Mouse (Mus musculus) heart, embryonic 14.5 days (tissue): ENCODE data around the gene Kdm5d. TPM values are rescaled to one million over a fixed set of nuclear protein-coding genes. Genes with fewer than 3 reads are reported as not detected.

Experiments used
- ATAC-seq: fragments of 200-750 bp; cut with Nextera tagmentation; 2 replicates; pipeline ENCODE4 v1.8.0; 2017; ENCODE audit warnings: low read depth, moderate TSS enrichment; ENCODE audit not compliant: insufficient number of reproducible peaks, insufficient read depth, low FRiP score
- H3K27ac ChIP-seq, 2 experiments: fragments of 200-500 bp in 1 of 2; fragments of 300-500 bp in 1 of 2; sonication (generic) in 1 of 2; replicated peaks in 1 of 2; 2 replicates each; pipeline ENCODE4 v1.5.1; 2012 to 2014; ENCODE audit warnings: low read depth in 2 of 2, low read length in 2 of 2, control low read depth in 1 of 2, mild to moderate bottlenecking in 1 of 2, mixed read lengths in 1 of 2; ENCODE audit not compliant: control insufficient read depth in 1 of 2, insufficient read depth in 1 of 2
- H3K27me3 ChIP-seq: fragments of 300-500 bp; sonication (generic); 2 replicates; pipeline ENCODE4 v1.6.1; 2014; ENCODE audit warnings: mild to moderate bottlenecking, low read length, control low read depth; ENCODE audit not compliant: control insufficient read depth, insufficient read depth
- H3K36me3 ChIP-seq: fragments of 300-500 bp; sonication (generic); 2 replicates; pipeline ENCODE4 v1.6.1; 2014; ENCODE audit warnings: mild to moderate bottlenecking, control low read depth, low read length, mixed read lengths; ENCODE audit not compliant: control insufficient read depth, insufficient read depth
- H3K4me1 ChIP-seq, 2 experiments: fragments of 200-500 bp in 1 of 2; fragments of 300-500 bp in 1 of 2; sonication (generic) in 1 of 2; 2 replicates each; pipeline ENCODE4 v1.6.1; 2012 to 2014; ENCODE audit warnings: low read length in 2 of 2, control low read depth in 1 of 2, mixed read lengths in 1 of 2; ENCODE audit not compliant: control insufficient read depth in 2 of 2, insufficient read depth in 2 of 2
- H3K4me2 ChIP-seq: fragments of 300-500 bp; sonication (generic); 2 replicates; pipeline ENCODE4 v1.6.1; 2014; ENCODE audit warnings: mild to moderate bottlenecking, low read length
- H3K4me3 ChIP-seq, 2 experiments: fragments of 200-500 bp in 1 of 2; fragments of 300-500 bp in 1 of 2; sonication (generic) in 1 of 2; 2 replicates each; pipeline ENCODE4 v1.5.1; 2012 to 2014; ENCODE audit warnings: low read length in 2 of 2, mild to moderate bottlenecking in 2 of 2, control low read depth in 1 of 2, low read depth in 1 of 2, moderate library complexity in 1 of 2; ENCODE audit not compliant: control insufficient read depth in 1 of 2, insufficient read depth in 1 of 2
- H3K9ac ChIP-seq: fragments of 300-500 bp; sonication (generic); 2 replicates; pipeline ENCODE4 v1.6.1; 2014; ENCODE audit warnings: mild to moderate bottlenecking, low read length
- H3K9me3 ChIP-seq: fragments of 300-500 bp; sonication (generic); 2 replicates; pipeline ENCODE4 v1.6.1; 2016; ENCODE audit warnings: low read length, control low read depth; ENCODE audit not compliant: control insufficient read depth
- WGBS: fragments of 180-500 bp; shearing (Covaris S2); extraction: QIAGEN DNeasy Blood & Tissue Kit; methylation state at CpG from one replicate; pipeline ENCODE4 v1.1.7; 2014; 5-methylcytosine and 5-hydroxymethylcytosine counted together
- microRNA-seq: library from miRNA; unstranded; fragments of <30 nt; microRNA quantifications from one replicate; pipeline ENCODE4, GENCODE M21; 2016
- polyA plus RNA-seq: library from polyadenylated mRNA; unstranded; fragments of >200 nt; fragmentation: Nextera tagmentation; extraction: Ambion mirVana; gene quantifications from 2 replicates; pipeline ENCODE4 v1.2.1, GENCODE M21; 2014

Kdm5d gene
- polyA plus RNA-seq = 16.4 TPM in 1 of 2 replicates, not detected in the other

GRCm38 (mm10) chrY:897393-898227 lies at the start of gene Kdm5d:
Gene Kdm5d, plus strand, starts transcription at chrY:897788.
- Histone ChIP-seq H3K4me2 (peak within 1 kb of the TSS; percentile 54), H3K27me3 (no peaks in the 10 kb centered on the region), H3K27ac (no peak within 1 kb of the TSS; a peak in 1 of 4 replicates), H3K36me3 (no peaks in the 10 kb centered on the region), H3K4me3 (peak within 1 kb of the TSS; percentile 43 to 54), H3K4me1 (no peaks in the 10 kb centered on the region), H3K9ac (peak within 1 kb of the TSS; percentile 64), H3K9me3 (no peaks in the 10 kb centered on the region)
- WGBS = under 1% methylated on average over 23 of the region's 34 CpGs
- ATAC-seq = no peak

DNA sequence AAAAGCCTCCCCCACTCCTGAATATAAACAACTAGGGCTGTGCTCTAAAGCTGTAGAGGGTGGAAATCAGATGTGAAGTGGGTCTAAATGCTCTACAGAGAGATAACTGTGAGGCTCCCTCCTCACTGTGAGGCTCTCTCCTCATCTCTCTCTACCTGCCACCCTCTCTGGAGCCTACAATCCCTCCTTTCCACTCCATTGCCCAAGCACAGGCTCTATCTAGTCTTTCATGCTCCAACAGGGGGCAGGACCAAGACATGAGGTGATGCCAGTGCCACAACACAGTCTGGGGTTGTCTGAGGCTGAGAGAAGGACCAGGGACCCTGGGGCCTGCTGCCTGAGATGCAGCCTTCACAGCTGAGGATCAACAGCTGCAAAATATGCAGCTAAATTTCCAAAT lies 25.2 kb upstream of the Kdm5d start:
- no peaks in the 10 kb centered on the region for H3K4me1 ChIP-seq
- H3K4me3 ChIP-seq = no peak overlapping the region
- no peak for ATAC-seq
- no peaks in the 10 kb centered on the region for H3K9me3 ChIP-seq
- H3K27ac ChIP-seq = no peak overlapping the region
- H3K4me2 ChIP-seq = no peak overlapping the region
- H3K9ac ChIP-seq = no peak overlapping the region
- no peaks in the 10 kb centered on the region for H3K36me3 ChIP-seq
- no peaks in the 10 kb centered on the region for H3K27me3 ChIP-seq

DNA sequence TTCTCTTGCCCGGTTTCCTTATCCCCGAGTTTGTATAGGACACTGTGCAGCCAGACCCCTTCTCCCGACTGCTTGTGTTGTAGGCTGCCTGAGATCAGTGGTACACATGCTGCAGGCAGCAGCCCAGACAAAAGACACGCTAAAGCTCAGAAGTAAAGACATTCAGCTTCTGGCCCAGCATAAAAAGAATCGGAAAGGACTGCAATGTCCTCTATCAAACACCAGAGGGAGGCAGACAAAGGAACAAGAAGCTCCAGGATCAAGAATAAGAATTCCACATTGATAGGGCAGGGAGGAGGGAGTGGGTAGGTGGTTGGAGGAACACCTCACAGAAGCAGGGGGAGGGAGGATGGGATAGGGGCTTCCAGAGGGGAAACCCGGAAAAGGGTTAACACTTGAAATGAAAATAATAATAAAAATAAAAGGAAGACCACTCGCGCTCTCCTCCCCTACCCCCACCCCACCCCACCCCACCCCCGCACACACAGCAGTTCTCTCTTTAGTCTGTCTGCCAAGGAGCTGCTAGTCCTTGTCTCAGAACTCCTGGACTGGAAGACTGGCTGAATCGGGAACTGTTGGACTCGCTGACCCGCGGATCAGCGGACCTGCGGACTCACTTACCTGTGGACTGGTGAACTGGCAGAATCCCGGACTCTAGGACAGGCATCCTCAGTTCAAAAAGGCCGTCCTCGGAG lies 24.6 kb upstream of the Kdm5d start:
- WGBS = 10% methylated on average over 2 of the region's 18 CpGs
- H3K9me3 ChIP-seq = no peaks in the 10 kb centered on the region
- H3K4me2 ChIP-seq = no peak overlapping the region
- no peaks in the 10 kb centered on the region for H3K27me3 ChIP-seq
- H3K9ac ChIP-seq = no peak overlapping the region
- no peaks in the 10 kb centered on the region for H3K4me1 ChIP-seq
- no peak overlapping the region for H3K27ac ChIP-seq
- no peak for ATAC-seq
- no peaks in the 10 kb centered on the region for H3K36me3 ChIP-seq
- no peak overlapping the region for H3K4me3 ChIP-seq

Small RNA genes within 50 kb of the gene (microRNA-seq; reads per million reads assigned to microRNA genes)
- gene Gm47281 = not detected

Other genes starting within 250 kb of the Kdm5d start
- gene Zfy1, start 100.4 kb upstream of the Kdm5d start, polyA plus RNA-seq = not detected in 2 replicates
- gene Uba1y, start 79.1 kb upstream of the Kdm5d start, polyA plus RNA-seq = not detected in 2 replicates
- gene Eif2s3y, start 112.8 kb downstream of the Kdm5d start, polyA plus RNA-seq = 74.2 TPM in 1 of 2 replicates, not detected in the other